Mouse (Mus musculus): Measurements from ENCODE around the gene Galnt16.

- no peak for TF ChIP-seq CTCF (IDR thresholded peaks at IDR 0.05; ENCODE audit: borderline replicate concordance, control insufficient read depth, extremely low read depth, insufficient read depth, low read length, poor library complexity)
- no peak for TF ChIP-seq POLR2A (IDR thresholded peaks at IDR 0.05; ENCODE audit: control insufficient read depth, extremely low read depth, insufficient read depth, low read length, poor library complexity)
These were observed 90.5 kb downstream of the Galnt16 start for GRCm38 (mm10) chr12:80608576-80608975.

Measured in thymus, adult 2 months (tissue).